Mouse (Mus musculus) stomach, postnatal 0 days (tissue): ENCODE results near the gene Brf1.

Source experiments
- CTCF ChIP-seq: IDR thresholded peaks from 2 replicates; pipeline ENCODE4 v1.5.1; 2016; ENCODE audit warnings: antibody characterized with exemption, low read depth, mild to moderate bottlenecking, moderate library complexity
- EP300 ChIP-seq: optimal IDR thresholded peaks from 2 replicates; pipeline ENCODE3; 2016; ENCODE audit warnings: antibody characterized with exemption

DNA sequence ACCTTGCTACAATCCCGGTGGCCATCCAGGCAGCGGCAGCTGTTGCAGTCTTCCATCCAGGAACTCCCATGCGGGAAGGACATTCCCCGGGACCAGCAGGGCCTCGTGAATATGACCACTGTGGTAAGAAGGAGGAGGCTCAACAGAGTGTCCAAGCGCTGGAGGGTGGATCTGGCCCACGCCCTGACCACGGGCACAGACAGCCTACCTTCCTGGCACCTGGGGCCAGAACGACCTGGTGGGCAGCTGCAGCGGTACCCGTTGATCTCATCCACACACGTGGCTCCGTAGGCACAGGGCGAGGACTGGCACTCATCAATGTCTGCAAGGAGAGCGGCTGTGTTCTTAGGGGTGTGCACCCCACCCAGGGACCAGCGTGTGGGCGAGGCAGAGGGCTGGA is 88.8 kb downstream of the Brf1 start:
- no peak for TF ChIP-seq CTCF
- TF ChIP-seq EP300: no peak
